Mouse (Mus musculus) adipocyte (in vitro differentiated cells): ENCODE data around the gene Shq1.

Experiments used
- DNase-seq: peaks from one replicate; pipeline ENCODE4 v3.0.0-alpha.2; 2016; ENCODE audit warnings: low spot score

Gene Shq1

GRCm38 (mm10) chr6:100670880-100671344 lies at the start of gene Shq1:
TSS of gene Shq1 (minus strand) at chr6:100671157.
- peak; percentile 95 for DNase-seq

GRCm38 (mm10) chr6:100720098-100720501 lies 49.1 kb upstream of the Shq1 start:
- DNase-seq = peak; percentile 75

GRCm38 (mm10) chr6:100716817-100717216 lies 45.9 kb upstream of the Shq1 start:
- DNase-seq = no peak

GRCm38 (mm10) chr6:100716152-100716551 lies 45.2 kb upstream of the Shq1 start:
- DNase-seq = no peak

GRCm38 (mm10) chr6:100715296-100715828 lies 44.4 kb upstream of the Shq1 start:
- no peak for DNase-seq

- DNase-seq = no peak
These were observed 39.9 kb upstream of the Shq1 start for GRCm38 (mm10) chr6:100710866-100711265.

- no peak for DNase-seq
These were observed 39.2 kb upstream of the Shq1 start for GRCm38 (mm10) chr6:100710170-100710569.

- DNase-seq = peak; percentile 77
These were observed 38.5 kb upstream of the Shq1 start for GRCm38 (mm10) chr6:100709483-100709882.

GRCm38 (mm10) chr6:100708996-100709395 lies 38.0 kb upstream of the Shq1 start:
- DNase-seq = peak; percentile 52

GRCm38 (mm10) chr6:100708248-100708647 lies 37.3 kb upstream of the Shq1 start:
- DNase-seq = no peak

GRCm38 (mm10) chr6:100707557-100707956 lies 36.6 kb upstream of the Shq1 start:
- DNase-seq = peak; percentile 33

- DNase-seq = no peak
These were observed 35.9 kb upstream of the Shq1 start for GRCm38 (mm10) chr6:100706861-100707260.

- DNase-seq = peak; percentile 40
These were observed 34.4 kb upstream of the Shq1 start for GRCm38 (mm10) chr6:100705366-100705811.

- peak; percentile 48 for DNase-seq
These were observed 33.8 kb upstream of the Shq1 start, which contains the start of gene Gxylt2 for GRCm38 (mm10) chr6:100704574-100705365. TSS of gene Gxylt2 (plus strand) at chr6:100704734.

- DNase-seq = no peak
These were observed 33.2 kb upstream of the Shq1 start for GRCm38 (mm10) chr6:100704197-100704573.

GRCm38 (mm10) chr6:100700774-100701173 lies 29.8 kb upstream of the Shq1 start:
- DNase-seq = no peak

GRCm38 (mm10) chr6:100699986-100700385 lies 29.0 kb upstream of the Shq1 start:
- no peak for DNase-seq

- DNase-seq = no peak
These were observed 15.4 kb upstream of the Shq1 start for GRCm38 (mm10) chr6:100686341-100686740.

- no peak for DNase-seq
These were observed 7.7 kb upstream of the Shq1 start for GRCm38 (mm10) chr6:100678636-100679035.

GRCm38 (mm10) chr6:100676461-100676860 lies 5.5 kb upstream of the Shq1 start:
- no peak for DNase-seq

GRCm38 (mm10) chr6:100674974-100675373 lies 4.0 kb upstream of the Shq1 start:
- peak; percentile 78 for DNase-seq

GRCm38 (mm10) chr6:100671401-100671800 lies 444 bp upstream of the Shq1 start:
- no peak for DNase-seq

- DNase-seq = peak; percentile 67
These were observed 551 bp downstream of the Shq1 start for GRCm38 (mm10) chr6:100670370-100670841.
